Mouse (Mus musculus): Measurements from ENCODE around the gene Sdk1. TPM values are rescaled to one million over a fixed set of nuclear protein-coding genes. Genes with fewer than 3 reads are reported as not detected.

The Sdk1 gene
- polyA plus RNA-seq, 1 experiment from 2014 or later = 2.7 TPM

DNA sequence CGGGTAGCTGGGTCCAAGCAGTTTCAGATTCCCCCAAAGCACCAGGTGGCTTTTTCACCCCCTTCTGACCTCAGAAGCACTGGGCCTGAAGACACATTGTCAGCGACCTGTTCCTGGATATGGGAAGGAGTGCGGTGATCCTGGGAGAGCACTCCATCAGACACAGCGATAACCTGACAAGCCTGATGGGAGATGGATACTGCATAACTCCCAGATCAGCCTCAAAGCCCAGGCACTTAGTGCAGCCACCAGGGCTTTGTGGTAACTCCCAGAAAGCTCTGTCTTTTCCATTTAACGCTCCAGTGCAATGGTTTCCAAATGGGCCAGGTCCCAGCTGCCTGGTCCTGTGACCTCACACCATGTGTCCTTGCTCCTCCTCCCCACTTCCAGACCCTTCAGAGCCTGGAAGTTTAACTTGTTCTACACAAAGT, 886.9 kb downstream of the Sdk1 start:
- H3K27ac ChIP-seq = no peak overlapping the region
- 0 out of 2 replicates have a peak, but pooled peaks have one; percentile 51 for ATAC-seq (ENCODE audit: low FRiP score, low read depth)
- 10% methylated on average over 5 of the region's 5 CpGs for WGBS

DNA sequence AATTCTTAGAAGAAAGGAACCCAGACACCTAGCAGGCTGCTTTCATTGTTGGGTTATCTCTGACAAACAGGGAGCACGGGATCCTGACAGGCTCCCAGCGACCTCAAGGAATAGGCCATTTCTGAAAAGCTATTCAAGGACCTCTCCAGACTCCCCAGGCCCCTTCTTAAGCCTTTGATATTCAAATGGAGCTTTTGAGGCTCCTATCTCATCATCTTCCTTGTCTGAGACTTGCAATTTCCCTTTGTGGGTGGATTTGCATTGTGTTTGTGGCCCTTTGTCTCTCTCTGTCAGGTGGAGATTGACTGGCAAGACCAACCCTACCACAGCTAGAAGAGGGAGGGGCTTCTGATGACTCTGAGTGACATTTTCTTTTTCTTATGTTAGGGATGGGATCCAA, 888.7 kb downstream of the Sdk1 start:
- no peak overlapping the region for H3K4me2 ChIP-seq (replicated peaks)
- 12% methylated on average over 2 of the region's 2 CpGs for WGBS
- no peaks in the 10 kb centered on the region for H3K9me3 ChIP-seq
- no peaks in the 10 kb centered on the region for H3K27me3 ChIP-seq
- no peak for ATAC-seq (ENCODE audit: low FRiP score, low read depth)
- H3K36me3 ChIP-seq = no peaks in the 10 kb centered on the region
- peaks cover 21% of the 10 kb centered on the region for H3K4me1 ChIP-seq
- H3K9ac ChIP-seq = no peak overlapping the region
- no peak overlapping the region for H3K27ac ChIP-seq
- H3K4me3 ChIP-seq = no peak overlapping the region

More for the DNA sequence above, 886.9 kb downstream of the Sdk1 start:
- Histone ChIP-seq H3K9me3 (peaks cover 4% of the 10 kb centered on the region; the same call in 1 of the 2 replicates), H3K27me3 (no peaks in the 10 kb centered on the region), H3K4me2 (replicated peaks) (no peak overlapping the region), H3K4me1 (peaks cover 21% of the 10 kb centered on the region), H3K36me3 (no peaks in the 10 kb centered on the region; the same call in 1 of the 2 replicates), H3K4me3 (no peak overlapping the region), H3K9ac (no peak overlapping the region)

DNA sequence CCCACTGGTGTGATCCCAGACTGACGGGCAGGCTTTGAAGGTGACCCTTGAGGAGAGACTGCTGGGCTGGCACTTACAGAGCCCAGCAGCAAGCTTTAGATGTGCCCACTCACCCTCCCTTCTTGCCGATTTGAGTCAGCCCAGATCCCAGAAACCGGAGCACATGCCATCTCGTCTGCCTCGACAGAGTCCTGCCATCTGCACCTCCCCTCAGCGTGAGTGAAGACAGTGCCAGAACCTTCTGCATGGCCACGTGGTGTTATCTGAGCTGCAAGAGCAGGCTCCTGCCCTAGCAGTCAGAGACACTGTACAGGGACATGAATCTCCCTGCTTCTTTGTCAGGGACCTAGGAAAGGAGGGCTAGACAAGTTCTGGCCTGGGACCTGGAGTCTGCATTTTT, 898.7 kb downstream of the Sdk1 start:
- no peaks in the 10 kb centered on the region for H3K4me1 ChIP-seq
- no peaks in the 10 kb centered on the region for H3K27me3 ChIP-seq
- no peak overlapping the region for H3K9ac ChIP-seq
- ATAC-seq (ENCODE audit: low FRiP score, low read depth) = no peak
- H3K4me2 ChIP-seq (replicated peaks) = no peak overlapping the region
- no peak overlapping the region for H3K4me3 ChIP-seq
- H3K36me3 ChIP-seq = no peaks in the 10 kb centered on the region
- WGBS = 60% methylated on average over 7 of the region's 7 CpGs
- H3K9me3 ChIP-seq = no peaks in the 10 kb centered on the region
- H3K27ac ChIP-seq = no peak overlapping the region

DNA sequence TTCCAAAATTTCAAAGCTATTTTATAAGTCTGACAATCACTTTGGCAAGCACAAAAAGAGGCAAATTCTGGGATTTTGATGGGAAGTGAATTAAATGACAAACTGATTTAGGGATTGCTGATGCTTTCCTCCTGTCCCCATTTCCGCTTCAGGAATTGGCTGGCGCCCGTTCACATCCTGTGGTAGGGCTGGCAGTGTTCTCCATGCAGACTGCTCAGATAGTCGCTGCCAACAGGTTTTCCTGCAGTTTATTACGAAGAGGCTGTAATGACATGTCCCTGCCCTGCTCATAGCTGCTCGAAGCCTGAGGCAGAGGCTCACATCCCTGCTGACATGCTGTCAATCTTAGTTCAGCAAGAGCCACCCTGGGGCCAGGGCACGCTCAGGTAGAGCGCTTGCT, 908.3 kb downstream of the Sdk1 start:
- ATAC-seq (ENCODE audit: low FRiP score, low read depth) = no peak
- 76% methylated on average over 8 of the region's 8 CpGs for WGBS

DNA sequence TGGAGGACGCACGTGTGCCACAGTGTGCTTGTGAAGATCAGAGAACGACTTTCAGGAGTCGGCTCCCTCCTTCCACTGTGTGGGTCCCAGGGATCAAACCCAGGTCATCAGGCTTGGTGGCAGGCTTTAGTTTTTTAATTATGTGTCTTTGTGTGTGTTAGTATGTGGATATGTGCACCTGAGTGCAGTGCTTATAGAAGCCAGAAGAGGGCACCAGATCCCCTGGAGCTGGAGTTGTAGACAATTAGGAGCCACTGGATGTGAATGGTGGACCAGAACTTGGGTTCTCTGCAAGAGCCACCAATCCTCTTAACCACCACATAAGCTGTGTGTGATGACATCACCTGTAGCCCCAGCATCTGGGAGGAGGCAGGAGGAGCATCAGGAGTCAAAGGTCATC, 909.5 kb downstream of the Sdk1 start:
- no peak overlapping the region for H3K9ac ChIP-seq
- peaks cover 3% of the 10 kb centered on the region; the same call in 1 of the 2 replicates for H3K36me3 ChIP-seq
- no peak overlapping the region for H3K4me2 ChIP-seq (replicated peaks)
- ATAC-seq (ENCODE audit: low FRiP score, low read depth) = no peak
- no peak overlapping the region for H3K4me3 ChIP-seq
- H3K9me3 ChIP-seq = peaks cover 15% of the 10 kb centered on the region
- no peak overlapping the region for H3K27ac ChIP-seq
- no peaks in the 10 kb centered on the region for H3K27me3 ChIP-seq
- 93% methylated on average over 4 of the region's 4 CpGs for WGBS
- H3K4me1 ChIP-seq = no peaks in the 10 kb centered on the region

More for the DNA sequence above, 908.3 kb downstream of the Sdk1 start:
- no peak overlapping the region for H3K4me2 ChIP-seq (replicated peaks)
- no peak overlapping the region for H3K4me3 ChIP-seq
- H3K9ac ChIP-seq = no peak overlapping the region
- peaks cover 3% of the 10 kb centered on the region; the same call in 1 of the 2 replicates for H3K36me3 ChIP-seq
- no peaks in the 10 kb centered on the region for H3K27me3 ChIP-seq
- H3K27ac ChIP-seq = no peak overlapping the region
- H3K4me1 ChIP-seq = no peaks in the 10 kb centered on the region
- peaks cover 15% of the 10 kb centered on the region for H3K9me3 ChIP-seq

DNA sequence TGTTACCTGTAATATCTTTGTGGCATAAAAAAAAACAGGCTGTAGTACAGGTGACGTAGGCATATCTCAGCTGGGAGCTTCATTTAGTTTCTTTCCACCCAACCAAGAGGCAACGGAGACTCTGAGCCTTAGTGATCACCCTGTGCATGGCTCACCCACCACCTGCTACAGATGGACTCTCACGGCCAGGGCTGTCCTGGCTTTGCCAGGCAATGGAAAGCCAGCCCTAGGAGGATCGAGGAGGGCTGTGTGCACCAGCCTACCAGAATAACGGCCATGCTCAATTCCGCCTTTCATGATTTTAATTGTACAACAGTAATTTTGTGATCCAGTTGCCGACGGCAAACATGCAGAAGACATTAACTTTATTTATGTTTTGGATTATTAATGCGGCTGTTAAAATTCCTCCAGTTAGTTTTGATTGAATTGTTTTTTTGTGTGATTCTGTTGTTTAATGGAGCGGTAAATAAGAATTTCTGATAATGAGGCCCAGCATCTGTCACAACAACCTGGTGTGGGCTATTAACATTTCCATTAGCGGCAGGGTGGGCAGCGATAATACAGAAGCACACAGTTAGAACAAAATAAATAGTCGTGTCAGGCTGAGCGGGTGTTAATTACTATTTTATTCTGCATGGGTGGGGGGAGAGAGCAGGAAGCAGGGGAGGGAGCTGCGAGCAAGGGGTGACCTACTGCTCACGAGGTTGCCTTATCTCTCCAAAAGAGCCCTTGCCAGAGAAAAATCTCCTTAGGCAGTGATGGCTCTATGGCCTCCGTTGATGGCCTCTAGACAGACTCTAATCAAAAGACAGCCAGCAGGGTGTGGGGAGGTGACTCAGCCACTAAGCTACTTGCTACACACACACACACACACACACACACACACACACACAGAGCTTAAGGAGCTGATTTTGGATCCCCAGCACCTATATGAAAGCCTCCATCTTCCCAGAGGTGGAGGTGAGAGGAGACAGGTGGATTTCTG, 915.9 kb downstream of the Sdk1 start:
- H3K4me1 ChIP-seq = no peaks in the 10 kb centered on the region
- no peaks in the 10 kb centered on the region; the same call in 1 of the 2 replicates for H3K9me3 ChIP-seq
- 0 out of 2 replicates have a peak, but pooled peaks cover 3% of the 10 kb centered on the region for H3K36me3 ChIP-seq
- no peak overlapping the region for H3K27ac ChIP-seq
- H3K4me2 ChIP-seq (replicated peaks) = no peak overlapping the region
- H3K4me3 ChIP-seq = no peak overlapping the region
- H3K27me3 ChIP-seq = no peaks in the 10 kb centered on the region
- H3K9ac ChIP-seq = no peak overlapping the region
- 50% methylated on average over 17 of the region's 17 CpGs for WGBS
- no peak for ATAC-seq (ENCODE audit: low FRiP score, low read depth)

DNA sequence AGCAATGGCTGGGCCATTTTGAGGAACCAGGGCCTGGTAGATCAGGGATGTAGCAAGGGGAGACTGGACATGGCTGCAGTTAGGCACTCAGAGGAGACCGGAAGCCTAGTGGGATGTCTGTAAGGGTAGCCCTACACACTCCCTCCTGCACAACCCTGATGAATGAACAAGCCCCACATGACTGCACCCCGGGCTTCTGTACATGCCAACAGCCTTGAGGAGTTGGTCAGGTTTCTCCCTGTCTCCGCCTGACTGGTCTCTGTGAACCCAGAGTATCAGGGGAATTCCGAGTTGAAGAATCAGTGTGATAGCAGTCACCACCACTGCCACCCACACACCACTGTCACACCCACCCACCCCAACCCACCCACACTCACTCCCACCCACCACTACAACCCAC, 922.2 kb downstream of the Sdk1 start:
- Histone ChIP-seq H3K9ac (no peak overlapping the region), H3K4me3 (no peak overlapping the region), H3K9me3 (peaks cover 7% of the 10 kb centered on the region; the same call in 1 of the 2 replicates), H3K4me1 (no peaks in the 10 kb centered on the region), H3K27ac (no peak overlapping the region), H3K36me3 (no peaks in the 10 kb centered on the region), H3K27me3 (no peaks in the 10 kb centered on the region), H3K4me2 (replicated peaks) (no peak overlapping the region)
- WGBS = 91% methylated on average over 4 of the region's 4 CpGs
- ATAC-seq (ENCODE audit: low FRiP score, low read depth) = no peak

DNA sequence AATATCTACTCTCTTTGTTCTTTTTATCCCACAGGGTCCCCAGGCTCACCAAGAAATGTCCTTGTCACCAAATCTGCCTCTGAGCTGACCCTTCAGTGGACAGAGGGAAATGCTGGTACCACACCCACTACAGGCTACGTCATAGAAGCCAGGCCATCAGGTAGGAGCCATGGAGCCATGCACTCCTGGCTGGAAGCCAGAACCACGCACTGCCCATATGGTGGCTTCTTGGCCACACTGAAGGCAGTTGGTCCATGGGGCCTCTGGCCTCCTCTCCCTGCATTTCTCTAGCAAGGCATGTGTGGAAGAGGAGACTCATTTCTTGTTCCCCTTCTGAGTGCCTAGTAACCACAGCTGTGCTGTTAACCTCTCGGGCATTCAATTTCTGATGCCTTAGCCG, 932.3 kb downstream of the Sdk1 start:
- no peaks in the 10 kb centered on the region for H3K4me1 ChIP-seq
- H3K36me3 ChIP-seq = peaks cover 10% of the 10 kb centered on the region; the same call in 1 of the 2 replicates
- no peak overlapping the region for H3K4me2 ChIP-seq (replicated peaks)
- 88% methylated on average over 4 of the region's 4 CpGs for WGBS
- 0 out of 2 replicates have a peak, but pooled peaks cover 4% of the 10 kb centered on the region for H3K9me3 ChIP-seq
- no peak overlapping the region for H3K9ac ChIP-seq
- no peak for ATAC-seq (ENCODE audit: low FRiP score, low read depth)
- no peak overlapping the region for H3K4me3 ChIP-seq
- H3K27me3 ChIP-seq = no peaks in the 10 kb centered on the region
- no peak overlapping the region for H3K27ac ChIP-seq

DNA sequence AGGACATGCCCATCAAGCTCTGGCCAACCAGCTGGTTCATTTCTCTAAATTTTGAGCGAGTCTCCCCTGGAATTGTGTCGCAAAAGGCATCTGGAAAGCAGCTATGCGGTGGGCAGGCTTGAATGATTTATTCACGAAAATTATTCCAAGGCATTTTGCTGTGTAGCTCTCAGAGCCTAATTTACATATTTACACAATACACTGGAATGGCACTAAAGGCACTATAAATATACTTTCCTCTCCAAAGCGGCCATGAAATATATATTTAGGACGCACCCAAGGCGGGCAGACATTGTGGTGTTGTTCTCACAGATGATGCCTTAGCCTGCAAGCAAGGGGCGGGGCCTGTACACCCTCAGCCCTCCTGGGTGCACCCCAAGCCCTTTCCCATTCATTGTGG, 936.9 kb downstream of the Sdk1 start:
- no peak for ATAC-seq (ENCODE audit: low FRiP score, low read depth)
- H3K9me3 ChIP-seq = 0 out of 2 replicates have a peak, but pooled peaks cover 4% of the 10 kb centered on the region
- H3K4me2 ChIP-seq (replicated peaks) = no peak overlapping the region
- no peak overlapping the region for H3K9ac ChIP-seq
- no peak overlapping the region for H3K4me3 ChIP-seq
- no peaks in the 10 kb centered on the region for H3K27me3 ChIP-seq
- H3K27ac ChIP-seq = no peak overlapping the region
- WGBS = 72% methylated on average over 8 of the region's 8 CpGs
- no peaks in the 10 kb centered on the region for H3K4me1 ChIP-seq
- peaks cover 10% of the 10 kb centered on the region; the same call in 1 of the 2 replicates for H3K36me3 ChIP-seq

DNA sequence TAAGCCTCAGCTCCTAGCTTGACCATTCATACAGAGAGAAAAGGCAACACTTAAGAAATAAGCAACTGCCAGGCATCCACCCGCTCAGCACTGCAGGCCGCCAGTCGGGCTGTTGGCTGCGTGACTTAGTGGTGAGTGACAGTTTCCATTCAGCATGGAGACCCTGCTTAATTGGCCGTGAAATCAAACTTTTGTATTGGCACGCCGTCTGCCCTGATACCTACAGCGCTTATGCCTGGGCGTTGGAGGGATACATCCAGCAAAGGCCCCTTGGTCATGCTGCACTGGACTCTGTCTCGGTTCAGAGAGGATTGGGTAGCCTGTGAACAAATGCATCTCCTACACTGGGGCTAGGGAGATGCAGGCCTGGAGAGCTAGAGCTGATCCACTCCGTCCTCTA, 938.0 kb downstream of the Sdk1 start:
- H3K36me3 ChIP-seq = peaks cover 6% of the 10 kb centered on the region; the same call in 1 of the 2 replicates
- H3K9me3 ChIP-seq = 0 out of 2 replicates have a peak, but pooled peaks cover 4% of the 10 kb centered on the region
- no peaks in the 10 kb centered on the region for H3K27me3 ChIP-seq
- no peak overlapping the region for H3K4me2 ChIP-seq (replicated peaks)
- no peak overlapping the region for H3K27ac ChIP-seq
- 77% methylated on average over 11 of the region's 11 CpGs for WGBS
- H3K4me1 ChIP-seq = no peaks in the 10 kb centered on the region
- no peak overlapping the region for H3K9ac ChIP-seq
- no peak for ATAC-seq (ENCODE audit: low FRiP score, low read depth)
- no peak overlapping the region for H3K4me3 ChIP-seq

DNA sequence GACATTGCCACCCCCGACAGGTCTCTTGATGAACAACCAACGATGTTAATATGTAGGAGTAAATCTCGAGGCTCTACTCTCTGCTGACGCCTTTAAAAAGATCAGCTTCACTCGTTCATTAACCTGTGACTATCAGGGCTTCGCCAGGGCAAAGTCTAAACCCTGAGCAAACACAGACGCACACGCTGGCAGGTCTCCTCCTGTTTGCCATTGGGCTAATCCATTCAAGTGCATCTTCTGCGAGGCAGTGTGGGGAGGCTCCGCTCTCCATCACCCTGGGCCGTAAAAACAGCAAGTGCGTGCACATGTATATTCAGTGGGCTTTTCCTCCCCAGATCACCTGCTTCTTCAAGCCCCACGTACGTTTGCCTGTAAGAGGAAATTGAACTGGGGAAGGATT, 940.6 kb downstream of the Sdk1 start:
- ATAC-seq (ENCODE audit: low FRiP score, low read depth) = no peak
- Histone ChIP-seq H3K4me3 (no peak overlapping the region), H3K4me1 (no peaks in the 10 kb centered on the region), H3K27ac (no peak overlapping the region), H3K9ac (no peak overlapping the region), H3K27me3 (no peaks in the 10 kb centered on the region), H3K36me3 (no peaks in the 10 kb centered on the region), H3K4me2 (replicated peaks) (no peak overlapping the region), H3K9me3 (no peaks in the 10 kb centered on the region)
- 65% methylated on average over 14 of the region's 14 CpGs for WGBS

DNA sequence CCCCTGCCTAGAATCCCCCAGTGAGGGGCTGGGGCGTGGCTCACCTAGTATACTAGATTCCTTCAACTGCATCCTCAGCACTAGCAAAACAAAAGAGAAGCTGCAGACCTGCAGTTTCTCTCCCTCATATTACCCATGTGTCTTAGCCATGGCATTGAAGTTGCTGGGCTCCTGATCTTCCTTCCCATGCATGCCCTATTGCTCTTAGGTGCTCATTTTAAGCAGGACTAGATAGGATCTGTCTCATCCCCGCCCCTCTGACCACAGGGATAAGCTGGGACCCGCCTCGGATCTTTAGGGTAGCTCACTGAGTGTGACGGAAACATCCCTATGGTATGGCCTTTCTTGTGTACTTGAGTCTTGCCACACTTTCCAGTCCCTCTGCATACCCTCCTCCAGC, 947.5 kb downstream of the Sdk1 start:
- no peak for ATAC-seq (ENCODE audit: low FRiP score, low read depth)
- Histone ChIP-seq H3K27ac (no peak overlapping the region), H3K27me3 (no peaks in the 10 kb centered on the region), H3K9me3 (no peaks in the 10 kb centered on the region), H3K36me3 (no peaks in the 10 kb centered on the region), H3K4me1 (peaks cover 8% of the 10 kb centered on the region; the same call in 1 of the 2 replicates), H3K4me3 (no peak overlapping the region), H3K4me2 (replicated peaks) (no peak overlapping the region), H3K9ac (no peak overlapping the region)
- 89% methylated on average over 5 of the region's 5 CpGs for WGBS
